Mouse (Mus musculus) G1E (cell line): ENCODE data around the gene Fgf9.

ENCODE experiments used
- CTCF ChIP-seq: IDR thresholded peaks from 2 replicates; pipeline ENCODE4 v1.5.1; 2012; ENCODE audit warnings: low read depth, low read length, inconsistent platforms, mixed read lengths
- GATA1 ChIP-seq: IDR thresholded peaks from 2 replicates; pipeline ENCODE4 v1.6.1; 2012; ENCODE audit warnings: borderline replicate concordance, low read length, inconsistent platforms, mixed read lengths

GRCm38 (mm10) chr14:58109601-58110000 is 39.3 kb downstream of the Fgf9 start:
- TF ChIP-seq CTCF (no peak), GATA1 (no peak)
